Mouse (Mus musculus): ENCODE results near the gene Mapkap1. TPM values are rescaled to one million over a fixed set of nuclear protein-coding genes. Genes with fewer than 3 reads are reported as not detected.
"Not testable (repeated sequence)": the region's sequence is repeated elsewhere in the genome, so short reads cannot be mapped to it uniquely, and the experiment has no call there.

The Mapkap1 gene
- polyA plus RNA-seq, 1 experiment: 52.5 TPM

DNA sequence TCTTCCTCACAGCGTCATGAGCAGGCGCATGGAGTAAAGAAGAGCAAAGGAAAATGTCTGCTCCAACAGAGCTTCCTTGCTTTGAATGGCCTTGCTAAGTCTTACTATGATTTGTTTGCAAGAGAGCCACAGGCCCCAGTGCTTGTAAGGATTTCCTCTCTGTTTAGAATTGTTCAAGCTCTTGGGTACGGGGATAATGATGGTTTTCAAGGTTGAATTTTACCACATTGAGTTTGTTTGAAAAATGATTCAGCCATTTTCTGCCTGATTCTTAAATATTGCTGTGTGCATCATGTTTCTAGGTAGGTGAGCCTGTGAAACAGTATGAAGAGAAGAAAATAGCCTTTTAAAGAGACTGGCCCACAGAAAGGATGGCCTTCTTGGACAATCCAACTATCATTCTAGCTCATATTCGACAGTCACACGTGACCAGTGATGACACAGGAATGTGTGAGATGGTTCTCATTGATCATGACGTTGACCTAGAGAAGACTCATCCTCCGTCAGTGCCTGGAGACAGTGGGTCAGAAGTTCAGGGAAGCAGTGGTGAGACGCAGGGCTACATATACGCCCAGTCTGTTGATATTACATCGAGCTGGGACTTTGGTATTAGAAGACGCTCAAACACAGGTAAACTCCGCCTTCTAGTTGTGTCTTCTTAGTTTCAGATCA is 25.3 kb downstream of the Mapkap1 start:
- no peak overlapping the region for H3K4me3 ChIP-seq (ENCODE audit: low read depth, low read length)
- TF ChIP-seq POLR2A (IDR thresholded peaks at IDR 0.05; ENCODE audit: low read depth, low read length) (no peak), CTCF (IDR thresholded peaks at IDR 0.05; ENCODE audit: extremely low read depth, insufficient read length, insufficient replicate concordance, low read depth, low read length) (no peak)
- no peaks in the 10 kb centered on the region for H3K27me3 ChIP-seq (ENCODE audit: control insufficient read depth, insufficient read depth, low read length)
- peaks cover 16% of the 10 kb centered on the region for H3K36me3 ChIP-seq (ENCODE audit: control insufficient read depth, insufficient read depth, low read length)
- no peaks in the 10 kb centered on the region for H3K4me1 ChIP-seq (ENCODE audit: control insufficient read depth, insufficient read depth, insufficient read length, low read length)
- H3K27ac ChIP-seq (ENCODE audit: insufficient read depth, low read depth, low read length): no peak overlapping the region
- whole genome bisulfite sequencing: 92% methylated on average over 12 of the region's 12 CpGs

DNA sequence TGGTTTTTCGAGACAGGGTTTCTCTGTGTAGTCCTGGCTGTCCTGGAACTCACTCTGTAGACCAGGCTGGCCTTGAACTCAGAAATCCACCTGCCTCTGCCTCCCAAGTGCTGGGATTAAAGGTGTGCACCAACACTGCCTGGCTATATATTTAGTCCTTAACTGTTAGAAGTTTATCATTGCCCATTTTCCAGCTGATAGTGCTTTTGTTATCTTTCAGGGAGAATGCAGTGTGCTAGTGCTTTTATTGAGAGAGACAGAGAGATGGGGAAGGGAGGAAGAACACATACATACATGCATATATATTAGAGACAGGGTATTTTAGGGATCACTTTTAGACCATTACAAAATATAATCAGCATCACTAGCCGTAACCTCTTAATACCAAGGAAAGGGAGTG is 26.3 kb downstream of the Mapkap1 start:
- H3K27me3 ChIP-seq (ENCODE audit: control insufficient read depth, insufficient read depth, low read length); H3K4me1 ChIP-seq (ENCODE audit: control insufficient read depth, insufficient read depth, insufficient read length, low read length); H3K27ac ChIP-seq (ENCODE audit: insufficient read depth, low read depth, low read length); H3K4me3 ChIP-seq (ENCODE audit: low read depth, low read length): not testable (repeated sequence)
- WGBS: 58% methylated on average over 2 of the region's 2 CpGs
- H3K36me3 ChIP-seq (ENCODE audit: control insufficient read depth, insufficient read depth, low read length): peaks cover 16% of the 10 kb centered on the region

DNA sequence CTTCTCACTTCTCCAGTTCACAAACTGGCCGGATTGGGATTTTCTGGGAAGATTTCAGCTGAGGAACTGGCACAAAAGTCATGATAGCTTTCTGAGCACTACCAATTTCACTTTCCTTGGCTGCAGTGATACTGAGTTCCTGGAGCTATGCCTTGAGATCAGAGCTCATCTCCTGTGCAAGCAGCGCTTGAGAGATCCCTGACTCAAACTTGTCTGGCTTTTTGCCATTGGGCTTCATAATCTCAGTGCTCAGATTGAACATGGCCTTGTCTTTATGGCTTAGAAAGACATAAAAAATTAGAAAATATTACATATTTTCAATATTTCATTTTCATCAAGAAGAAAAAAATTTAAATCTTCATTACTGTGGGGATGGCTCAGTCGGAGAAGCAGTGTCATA is 29.8 kb downstream of the Mapkap1 start:
- Histone ChIP-seq H3K36me3 (ENCODE audit: control insufficient read depth, insufficient read depth, low read length) (peaks cover 16% of the 10 kb centered on the region), H3K4me3 (ENCODE audit: low read depth, low read length) (no peak overlapping the region), H3K27me3 (ENCODE audit: control insufficient read depth, insufficient read depth, low read length) (no peaks in the 10 kb centered on the region), H3K27ac (ENCODE audit: insufficient read depth, low read depth, low read length) (no peak overlapping the region), H3K4me1 (ENCODE audit: control insufficient read depth, insufficient read depth, insufficient read length, low read length) (no peaks in the 10 kb centered on the region)
- WGBS: 91% methylated on average over 3 of the region's 3 CpGs
- TF ChIP-seq POLR2A (IDR thresholded peaks at IDR 0.05; ENCODE audit: low read depth, low read length): no peak
- TF ChIP-seq CTCF (IDR thresholded peaks at IDR 0.05; ENCODE audit: extremely low read depth, insufficient read length, insufficient replicate concordance, low read depth, low read length): no peak

DNA sequence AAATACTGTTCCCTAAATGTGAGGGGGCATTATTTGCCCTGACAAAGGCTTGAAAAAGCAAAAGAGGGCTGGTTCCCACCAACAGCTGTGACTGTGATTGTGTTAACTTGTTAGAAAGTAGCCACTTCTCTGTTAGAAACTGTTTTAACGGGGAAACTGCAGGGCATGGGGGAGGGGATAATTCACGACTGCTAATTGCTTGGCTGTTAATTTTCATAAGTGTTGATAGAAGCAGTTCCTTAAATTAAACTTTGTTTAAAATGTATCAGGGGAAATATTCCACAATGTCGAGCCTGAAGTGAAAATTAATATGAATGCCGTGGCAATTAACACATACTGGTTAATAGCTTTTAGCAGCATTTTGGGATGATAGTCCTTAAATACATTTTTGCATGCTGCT is 42.2 kb downstream of the Mapkap1 start:
- Histone ChIP-seq H3K4me1 (ENCODE audit: control insufficient read depth, insufficient read depth, insufficient read length, low read length) (no peaks in the 10 kb centered on the region; the same call in 1 of the 2 replicates), H3K36me3 (ENCODE audit: control insufficient read depth, insufficient read depth, low read length) (peaks cover 26% of the 10 kb centered on the region), H3K4me3 (ENCODE audit: low read depth, low read length) (no peak overlapping the region), H3K27ac (ENCODE audit: insufficient read depth, low read depth, low read length) (no peak overlapping the region), H3K27me3 (ENCODE audit: control insufficient read depth, insufficient read depth, low read length) (no peaks in the 10 kb centered on the region)
- TF ChIP-seq CTCF (IDR thresholded peaks at IDR 0.05; ENCODE audit: extremely low read depth, insufficient read length, insufficient replicate concordance, low read depth, low read length): no peak
- WGBS: 78% methylated on average over 4 of the region's 4 CpGs

DNA sequence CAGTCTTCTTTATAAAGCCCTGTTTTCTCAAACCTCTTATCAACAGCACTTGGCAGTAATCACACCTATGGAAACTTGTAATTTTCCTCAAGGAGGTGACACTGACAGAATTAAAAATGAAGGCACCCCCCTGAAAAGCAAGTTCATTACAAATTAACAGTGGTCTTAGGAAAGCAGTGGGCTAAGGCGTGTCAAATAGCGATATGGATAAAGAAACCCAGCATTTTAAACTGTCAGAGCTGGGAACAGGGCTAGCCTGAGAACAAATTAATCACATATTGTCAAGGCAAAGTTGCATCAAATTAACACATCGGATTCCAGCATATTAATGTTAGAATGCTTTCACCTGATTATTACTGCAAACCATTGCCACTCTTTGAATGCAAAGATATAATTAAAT is 55.9 kb downstream of the Mapkap1 start:
- Histone ChIP-seq H3K36me3 (ENCODE audit: control insufficient read depth, insufficient read depth, low read length) (peaks cover 3% of the 10 kb centered on the region), H3K4me3 (ENCODE audit: low read depth, low read length) (no peak overlapping the region), H3K4me1 (ENCODE audit: control insufficient read depth, insufficient read depth, insufficient read length, low read length) (no peaks in the 10 kb centered on the region), H3K27me3 (ENCODE audit: control insufficient read depth, insufficient read depth, low read length) (no peaks in the 10 kb centered on the region), H3K27ac (ENCODE audit: insufficient read depth, low read depth, low read length) (no peak overlapping the region)
- 89% methylated on average over 3 of the region's 3 CpGs for WGBS
- TF ChIP-seq POLR2A (IDR thresholded peaks at IDR 0.05; ENCODE audit: low read depth, low read length): no peak
- no peak for TF ChIP-seq CTCF (IDR thresholded peaks at IDR 0.05; ENCODE audit: extremely low read depth, insufficient read length, insufficient replicate concordance, low read depth, low read length)

DNA sequence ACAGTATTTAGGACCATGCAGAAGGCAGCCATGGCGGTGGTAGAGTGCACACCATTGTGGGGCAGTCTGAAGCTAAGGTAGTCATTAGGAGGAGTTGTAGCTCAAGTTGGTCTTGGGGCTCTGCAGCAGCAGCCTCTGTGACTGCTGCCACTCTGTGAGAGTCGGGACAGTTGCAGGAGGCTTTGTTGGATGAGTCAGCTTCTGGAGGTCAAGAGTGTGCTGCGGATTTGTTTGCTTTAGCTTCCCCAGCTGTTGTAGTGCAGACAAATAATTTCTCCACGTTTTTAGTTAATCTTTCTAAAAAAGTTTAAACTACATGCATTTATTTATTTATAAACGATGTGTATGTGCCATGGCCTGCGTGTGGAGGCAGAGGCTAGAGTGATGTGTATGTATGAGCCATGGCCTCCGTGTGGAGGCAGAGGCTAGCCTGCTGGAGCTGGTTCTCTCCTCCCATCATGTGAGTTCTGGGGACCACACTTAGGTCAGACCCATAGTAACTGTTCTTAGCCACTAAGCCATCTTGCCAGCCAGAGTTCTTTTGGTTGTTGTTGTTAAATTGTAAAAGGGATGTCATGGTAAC is 62.1 kb downstream of the Mapkap1 start:
- WGBS: 55% methylated on average over 7 of the region's 7 CpGs
- H3K27me3 ChIP-seq (ENCODE audit: control insufficient read depth, insufficient read depth, low read length): no peaks in the 10 kb centered on the region
- TF ChIP-seq CTCF (IDR thresholded peaks at IDR 0.05; ENCODE audit: extremely low read depth, insufficient read length, insufficient replicate concordance, low read depth, low read length) (no peak), POLR2A (IDR thresholded peaks at IDR 0.05; ENCODE audit: low read depth, low read length) (no peak)

DNA sequence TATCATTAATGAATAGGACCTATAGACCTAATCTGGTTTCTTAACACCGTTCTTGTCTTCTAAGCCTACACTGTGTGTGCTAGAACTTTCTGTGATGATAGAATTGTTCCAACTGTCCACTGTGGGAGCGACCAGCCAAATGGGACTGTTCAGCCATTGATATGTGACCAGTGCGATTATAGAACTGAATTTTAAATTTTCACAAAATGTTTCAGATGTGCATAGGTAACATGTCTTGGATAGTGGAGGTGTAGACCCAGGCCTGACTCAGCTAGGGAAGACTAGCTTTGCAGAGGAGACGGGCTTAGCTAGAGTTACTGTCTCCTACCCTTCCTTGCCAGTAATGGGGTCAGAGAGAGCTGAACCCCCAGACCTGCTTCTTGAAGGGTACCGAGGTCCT is 62.8 kb downstream of the Mapkap1 start:
- no peaks in the 10 kb centered on the region for H3K36me3 ChIP-seq (ENCODE audit: control insufficient read depth, insufficient read depth, low read length)
- H3K27me3 ChIP-seq (ENCODE audit: control insufficient read depth, insufficient read depth, low read length): no peaks in the 10 kb centered on the region
- no peaks in the 10 kb centered on the region for H3K4me1 ChIP-seq (ENCODE audit: control insufficient read depth, insufficient read depth, insufficient read length, low read length)
- no peak overlapping the region for H3K4me3 ChIP-seq (ENCODE audit: low read depth, low read length)
- no peak overlapping the region for H3K27ac ChIP-seq (ENCODE audit: insufficient read depth, low read depth, low read length)
- WGBS: 96% methylated on average over 5 of the region's 5 CpGs
- no peak for TF ChIP-seq CTCF (IDR thresholded peaks at IDR 0.05; ENCODE audit: extremely low read depth, insufficient read length, insufficient replicate concordance, low read depth, low read length)
- no peak for TF ChIP-seq POLR2A (IDR thresholded peaks at IDR 0.05; ENCODE audit: low read depth, low read length)

More for the DNA sequence above, 62.1 kb downstream of the Mapkap1 start:
- Histone ChIP-seq H3K27ac (ENCODE audit: insufficient read depth, low read depth, low read length) (no peak overlapping the region), H3K4me1 (ENCODE audit: control insufficient read depth, insufficient read depth, insufficient read length, low read length) (no peaks in the 10 kb centered on the region), H3K4me3 (ENCODE audit: low read depth, low read length) (no peak overlapping the region), H3K36me3 (ENCODE audit: control insufficient read depth, insufficient read depth, low read length) (no peaks in the 10 kb centered on the region)

Data from small intestine, adult 2 months (tissue).